Mouse (Mus musculus): ENCODE data around the gene Gbx2.

Gbx2 gene

GRCm38 (mm10) chr1:89931120-89931519 is at the start of gene Gbx2:
Gene Gbx2 (minus strand): TSS chr1:89931179.
- DNase-seq: no peak

- DNase-seq: no peak
Observed at GRCm38 (mm10) chr1:89977261-89977660, 46.3 kb upstream of the Gbx2 start.

- no peak for DNase-seq
Observed at GRCm38 (mm10) chr1:89976411-89976810, 45.4 kb upstream of the Gbx2 start.

- no peak for DNase-seq
Observed at GRCm38 (mm10) chr1:89974541-89974940, 43.6 kb upstream of the Gbx2 start.

- no peak for DNase-seq
Observed at GRCm38 (mm10) chr1:89971848-89972247, 40.9 kb upstream of the Gbx2 start.

GRCm38 (mm10) chr1:89969714-89970110 is 38.7 kb upstream of the Gbx2 start:
- no peak for DNase-seq

- no peak for DNase-seq
Observed at GRCm38 (mm10) chr1:89969072-89969713, 38.2 kb upstream of the Gbx2 start.

GRCm38 (mm10) chr1:89968111-89968851 is 37.3 kb upstream of the Gbx2 start:
- peak; percentile 54 for DNase-seq

- DNase-seq: no peak
Observed at GRCm38 (mm10) chr1:89967585-89967984, 36.6 kb upstream of the Gbx2 start.

GRCm38 (mm10) chr1:89964426-89964825 is 33.4 kb upstream of the Gbx2 start:
- no peak for DNase-seq

- DNase-seq: no peak
Observed at GRCm38 (mm10) chr1:89963296-89963695, 32.3 kb upstream of the Gbx2 start.

GRCm38 (mm10) chr1:89962092-89962491 is 31.1 kb upstream of the Gbx2 start:
- DNase-seq: no peak

GRCm38 (mm10) chr1:89959393-89959792 is 28.4 kb upstream of the Gbx2 start:
- no peak for DNase-seq

GRCm38 (mm10) chr1:89943202-89943601 is 12.2 kb upstream of the Gbx2 start:
- DNase-seq: peak; percentile 82

GRCm38 (mm10) chr1:89942395-89942976 is 11.5 kb upstream of the Gbx2 start:
- DNase-seq: no peak

GRCm38 (mm10) chr1:89941701-89942381 is 10.9 kb upstream of the Gbx2 start:
- DNase-seq: no peak

GRCm38 (mm10) chr1:89940961-89941524 is 10.1 kb upstream of the Gbx2 start:
- no peak for DNase-seq

- peak; percentile 33 for DNase-seq
Observed at GRCm38 (mm10) chr1:89939981-89940726, 9.2 kb upstream of the Gbx2 start.

- no peak for DNase-seq
Observed at GRCm38 (mm10) chr1:89939596-89939960, 8.6 kb upstream of the Gbx2 start.

- DNase-seq: no peak
Observed at GRCm38 (mm10) chr1:89938884-89939595, 8.1 kb upstream of the Gbx2 start.

GRCm38 (mm10) chr1:89935493-89936348 is 4.7 kb upstream of the Gbx2 start:
- no peak for DNase-seq

Data from cerebellum, adult 8-10 months (tissue).